Mouse (Mus musculus) thymus, adult 2 months (tissue): ENCODE measurements around the gene 4930539E08Rik.

Experiments used
- CTCF ChIP-seq: fragments of 200-500 bp; IDR thresholded peaks from 2 replicates; pipeline ENCODE4 v1.5.1; 2012; ENCODE audit warnings: mild to moderate bottlenecking, control low read depth, low read length, moderate library complexity, borderline replicate concordance; ENCODE audit not compliant: control insufficient read depth, poor library complexity, insufficient read depth; ENCODE audit errors: extremely low read depth
- POLR2A ChIP-seq: fragments of 200-500 bp; IDR thresholded peaks from 2 replicates; pipeline ENCODE4 v1.6.1; 2012; ENCODE audit warnings: mild to moderate bottlenecking, low read length, control low read depth, moderate library complexity; ENCODE audit not compliant: control insufficient read depth, poor library complexity, insufficient read depth; ENCODE audit errors: extremely low read depth

DNA sequence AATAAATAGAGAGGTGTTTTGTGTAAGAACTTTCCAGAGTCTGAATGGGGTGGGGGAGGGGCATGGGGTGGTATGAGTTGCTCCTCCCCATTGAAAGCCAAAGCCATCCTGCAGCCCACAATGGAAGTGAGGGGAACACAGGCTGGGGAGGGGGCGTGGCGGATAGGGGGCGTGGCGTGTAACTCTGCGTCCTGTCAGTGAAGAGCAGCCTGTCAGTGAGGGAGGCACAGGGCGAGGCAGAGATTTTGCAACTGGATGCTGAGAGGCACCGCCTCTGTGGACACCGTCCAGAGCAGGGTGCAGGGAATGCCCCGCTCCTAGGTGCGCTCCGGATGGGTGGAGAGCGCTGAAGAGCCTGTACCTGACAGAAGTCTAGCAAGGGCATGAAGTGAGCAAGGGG is 56.9 kb downstream of the 4930539E08Rik start, which contains the start of gene Pnpla1:
- TF ChIP-seq CTCF (no peak), POLR2A (no peak)
